Mouse (Mus musculus): Measurements from ENCODE around the gene Arhgap31.
"Not testable (repeated sequence)": the region's sequence is repeated elsewhere in the genome, so short reads cannot be mapped to it uniquely, and the experiment has no call there.

Arhgap31 gene

DNA sequence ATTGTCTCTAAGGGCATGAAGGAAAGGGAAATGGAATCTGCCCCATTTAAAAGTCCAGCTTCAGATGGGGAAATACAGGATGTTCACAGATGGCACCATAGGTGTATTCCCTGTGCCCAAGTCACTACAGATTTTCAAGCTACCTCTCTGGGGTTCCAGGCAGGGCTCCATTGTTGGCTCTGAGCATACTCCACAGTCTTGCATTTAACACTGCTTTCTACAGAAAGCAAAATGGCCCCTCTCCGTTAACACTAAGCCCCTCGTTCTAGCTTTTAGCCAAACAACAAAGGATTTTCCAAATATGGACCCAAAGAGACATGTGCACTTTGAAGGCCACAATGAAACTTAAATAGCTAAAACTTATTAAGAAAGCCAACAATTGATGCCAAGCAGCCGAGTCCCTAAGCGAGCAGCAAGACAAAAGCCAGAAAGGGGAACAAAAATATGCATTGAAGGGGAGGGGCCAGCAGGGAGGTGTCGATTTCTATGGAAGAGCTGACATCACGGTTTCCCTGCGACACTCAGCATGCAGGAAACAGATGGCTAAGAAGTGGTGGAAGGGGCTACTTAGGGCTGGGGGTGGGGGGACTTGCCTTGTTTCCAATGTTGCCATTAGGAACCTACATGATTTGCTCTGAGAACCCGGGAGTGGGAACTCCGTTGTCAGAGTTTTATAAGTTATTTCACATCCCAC is 11.4 kb downstream of the Arhgap31 start:
- ChIA-PET CTCF (interaction anchor here in 1 of 4 experiments (0.5 kb wide), 1 partner anchor 569 kb away, joined by 3 read pairs; no protein-coding TSS in a partner anchor), POLR2A (no interaction called here)

DNA sequence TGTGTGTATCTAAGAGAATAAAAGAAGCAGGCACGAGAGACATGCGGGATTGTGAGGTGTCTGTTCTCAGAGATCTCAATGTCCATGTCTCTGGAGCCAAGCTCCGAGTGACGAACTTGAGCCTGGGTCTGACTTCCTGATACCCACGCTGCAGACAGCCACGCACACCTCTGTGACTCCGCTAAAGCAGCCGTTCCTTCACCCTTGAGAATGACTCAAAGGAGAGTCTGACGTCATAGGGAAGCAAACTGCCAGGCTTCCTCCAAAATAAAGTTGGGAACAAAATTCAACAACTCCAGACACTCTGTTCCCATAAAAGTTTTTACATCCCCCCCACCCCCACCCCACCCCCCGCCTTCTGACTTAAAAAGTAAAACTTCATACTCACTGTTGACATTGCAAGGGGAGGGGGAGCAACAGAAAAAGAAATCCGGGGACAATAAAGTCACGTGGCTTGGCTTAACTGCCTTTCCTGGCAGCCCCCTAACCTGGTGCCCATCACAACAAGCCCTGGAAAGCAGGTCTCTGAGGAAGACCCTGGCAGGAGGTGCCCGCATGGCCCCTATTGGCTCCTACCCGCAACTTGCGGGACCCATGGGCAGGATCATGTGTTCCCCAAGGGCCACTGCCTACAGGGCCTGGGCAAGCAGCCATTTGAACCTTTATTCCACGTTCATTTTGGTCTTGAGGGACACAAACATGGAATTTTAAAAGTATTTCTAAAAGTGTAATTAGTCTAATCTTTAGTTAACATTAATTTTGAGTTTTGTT is 12.5 kb downstream of the Arhgap31 start:
- POLR2A ChIA-PET: interaction anchor here in 1 of 4 experiments (0.6 kb wide), 1 partner anchor 28 kb away, joined by 3 read pairs; no protein-coding TSS in a partner anchor
- CTCF ChIA-PET: no interaction called here

DNA sequence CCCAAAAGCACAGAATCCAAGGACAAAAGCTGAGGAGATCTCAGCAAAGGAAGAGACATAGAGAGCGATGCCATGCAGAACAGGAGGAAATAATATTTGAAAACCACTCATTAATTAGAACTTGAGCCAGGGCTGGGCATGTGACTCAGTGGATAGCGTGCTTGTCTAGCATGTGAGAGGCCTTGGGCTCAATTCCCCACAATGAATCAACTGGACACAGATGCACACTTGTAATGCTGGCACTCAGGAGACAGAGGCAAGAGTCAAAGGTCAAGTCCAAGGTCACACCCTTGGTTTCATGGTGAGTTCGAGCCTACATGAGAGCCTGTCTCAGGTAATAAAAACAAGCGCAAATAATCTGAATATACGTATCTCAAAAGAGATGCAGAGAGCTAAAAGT is 15.5 kb downstream of the Arhgap31 start:
- ChIA-PET CTCF (no interaction called here), POLR2A (no interaction called here)

DNA sequence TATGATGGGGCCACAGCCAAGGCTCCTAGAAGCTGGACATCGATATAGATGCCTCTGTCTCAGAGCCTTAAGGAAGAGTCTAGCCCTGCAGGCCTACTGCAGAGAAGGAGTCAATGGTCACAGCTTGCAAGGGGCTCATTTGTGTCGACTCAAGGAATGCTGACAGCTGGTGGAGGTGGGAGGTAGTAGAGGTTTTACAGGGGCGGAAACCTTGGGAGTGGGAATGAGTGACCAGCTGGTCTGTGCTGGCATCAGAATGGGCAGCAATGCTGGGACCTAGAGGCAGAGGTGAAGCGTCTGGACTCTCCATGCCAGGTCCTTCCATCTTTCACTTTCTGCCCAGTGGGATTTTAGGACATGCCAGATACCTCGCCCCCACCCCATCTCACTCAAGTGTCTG is 17.5 kb downstream of the Arhgap31 start:
- ChIA-PET POLR2A (no interaction called here), CTCF (no interaction called here)

DNA sequence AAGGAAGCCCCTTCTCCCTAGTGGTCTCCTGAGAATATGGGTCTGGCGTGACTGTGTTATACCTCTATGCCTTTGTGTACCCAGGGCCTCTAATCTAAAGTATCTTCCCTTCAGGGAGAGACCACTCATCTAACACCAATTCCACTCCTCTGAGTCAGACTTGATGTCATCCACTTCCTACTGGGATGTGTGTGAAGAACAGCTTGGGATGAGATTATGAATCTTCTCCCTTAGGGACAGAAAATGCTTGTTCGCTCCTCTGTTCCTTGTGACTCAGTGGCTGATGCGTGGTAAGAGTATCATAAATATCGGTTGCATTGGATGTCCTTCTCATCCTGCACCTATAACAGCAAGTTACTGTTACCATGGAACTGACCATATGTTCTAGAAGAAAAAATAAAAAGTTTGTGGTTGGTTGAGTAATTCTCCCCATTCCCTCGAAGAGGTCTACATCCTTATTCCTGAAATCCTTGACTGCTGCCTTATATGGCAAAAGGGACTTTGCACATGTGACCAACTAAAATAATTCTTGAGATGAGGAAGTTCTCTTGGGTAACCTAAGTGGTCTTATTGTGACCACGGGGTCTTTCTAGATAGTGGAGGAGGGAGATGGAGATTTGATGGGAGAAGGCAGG is 18.1 kb downstream of the Arhgap31 start:
- ChIA-PET CTCF (no interaction called here), POLR2A (no interaction called here)

DNA sequence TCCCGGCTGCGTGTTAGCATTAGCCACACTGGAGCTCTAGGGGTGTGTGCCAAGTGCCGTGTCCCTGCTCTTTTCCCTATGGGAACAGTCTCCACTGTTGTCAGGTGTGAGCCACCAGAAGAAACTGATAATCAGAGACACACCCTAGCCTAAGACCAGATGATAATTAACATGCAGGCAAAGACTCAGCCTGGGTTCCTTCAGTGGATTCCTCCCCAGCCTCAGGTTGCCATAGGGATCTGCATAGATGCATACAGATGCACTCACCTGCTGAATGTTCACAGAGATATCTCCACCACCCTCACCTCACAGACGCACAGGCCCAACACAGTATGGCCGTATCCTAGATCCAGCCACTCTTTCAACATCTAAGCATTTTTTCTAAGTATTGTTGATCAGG is 22.6 kb downstream of the Arhgap31 start:
- POLR2A ChIA-PET: no interaction called here
- CTCF ChIA-PET: no interaction called here

DNA sequence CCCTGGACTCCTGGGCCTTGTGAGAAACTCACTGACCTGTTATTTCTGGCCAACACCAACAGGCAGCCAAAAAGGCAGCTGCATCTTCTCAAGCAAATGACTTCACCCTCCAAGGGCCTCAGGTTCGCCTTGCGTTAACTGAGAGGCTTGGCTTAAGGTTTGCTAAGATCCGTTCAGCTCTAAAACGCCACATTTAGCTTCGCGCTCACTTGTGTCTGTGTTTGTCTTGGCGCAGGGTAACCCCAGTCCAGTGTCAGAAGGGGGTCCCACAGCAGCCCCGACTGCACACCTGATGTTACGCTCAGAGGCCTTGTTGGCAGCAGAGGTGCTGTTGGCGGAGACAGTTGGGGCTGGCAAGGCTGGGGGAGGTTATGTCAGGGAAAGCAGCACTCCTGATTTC is 23.3 kb downstream of the Arhgap31 start:
- ChIA-PET CTCF (interaction anchor here in 1 of 4 experiments (0.6 to 1.2 kb wide), 2 partner anchors 368 to 695 kb away, joined by 3 to 4 read pairs; no protein-coding TSS in a partner anchor), POLR2A (interaction anchor here in 1 of 4 experiments (0.5 kb wide), 1 partner anchor 1131 kb away, joined by 3 read pairs; no protein-coding TSS in a partner anchor)

DNA sequence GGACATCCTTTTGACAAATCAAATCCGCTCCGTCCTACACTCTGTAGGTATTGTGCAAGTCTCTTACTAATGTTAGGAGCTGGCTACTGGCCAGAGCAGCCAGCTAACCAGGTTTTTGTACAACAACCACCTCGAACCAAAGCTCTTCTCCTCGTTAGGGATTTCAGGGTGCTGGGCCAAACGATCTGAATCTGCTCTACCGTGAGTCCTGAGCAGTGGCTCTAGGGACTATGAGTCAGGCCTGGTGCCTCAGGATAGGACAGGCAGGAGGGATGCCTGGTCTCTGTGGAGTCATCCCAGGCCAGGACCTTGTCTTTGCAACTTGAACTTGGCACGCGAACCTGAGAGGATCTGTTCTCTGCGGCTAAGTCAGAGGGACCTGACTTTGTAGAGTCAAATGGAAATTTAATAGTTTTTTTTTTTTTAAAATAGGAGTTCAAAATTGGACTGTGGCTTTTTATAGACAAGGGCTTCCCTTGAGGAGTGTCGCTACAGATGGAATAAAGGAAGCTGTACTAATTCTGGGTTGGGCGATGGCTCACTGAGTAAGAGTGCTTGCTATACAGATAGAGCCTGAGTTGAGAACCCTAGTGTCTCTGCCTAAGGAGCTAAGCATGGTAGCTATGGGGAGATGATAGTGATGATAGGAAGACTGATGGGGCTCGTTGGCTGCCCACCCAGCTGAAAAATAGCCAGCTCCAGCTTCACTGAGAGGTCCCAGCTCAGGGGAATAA is 24.4 kb downstream of the Arhgap31 start:
- ChIA-PET CTCF (interaction anchor here in 2 of 4 experiments (0.6 to 1.2 kb wide), 3 partner anchors 109 to 693 kb away, joined by 3 to 4 read pairs (median 3); no protein-coding TSS in a partner anchor), POLR2A (interaction anchor here in 1 of 4 experiments (0.6 kb wide), 1 partner anchor 347 kb away, joined by 4 read pairs; no protein-coding TSS in a partner anchor)

DNA sequence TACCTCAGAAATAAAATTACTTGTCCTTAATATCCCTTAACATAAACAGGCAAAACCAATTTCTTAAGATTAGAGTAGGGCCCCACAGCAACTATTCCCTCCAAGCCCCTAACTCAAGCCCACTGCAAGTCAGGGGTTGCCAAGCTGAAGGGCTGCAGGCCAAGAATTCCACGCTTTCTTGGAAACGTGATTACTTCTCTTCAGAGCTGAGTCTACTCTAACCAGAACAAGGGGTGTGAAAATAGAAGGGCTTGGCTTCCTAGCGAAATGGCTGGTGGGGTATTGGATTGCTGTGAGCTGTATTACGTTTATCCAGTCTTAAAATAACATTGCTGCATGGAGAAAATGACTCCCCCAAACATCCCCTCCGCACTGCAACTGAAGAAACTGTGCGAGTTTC is 25.4 kb downstream of the Arhgap31 start:
- POLR2A ChIA-PET: no interaction called here
- CTCF ChIA-PET: no interaction called here

DNA sequence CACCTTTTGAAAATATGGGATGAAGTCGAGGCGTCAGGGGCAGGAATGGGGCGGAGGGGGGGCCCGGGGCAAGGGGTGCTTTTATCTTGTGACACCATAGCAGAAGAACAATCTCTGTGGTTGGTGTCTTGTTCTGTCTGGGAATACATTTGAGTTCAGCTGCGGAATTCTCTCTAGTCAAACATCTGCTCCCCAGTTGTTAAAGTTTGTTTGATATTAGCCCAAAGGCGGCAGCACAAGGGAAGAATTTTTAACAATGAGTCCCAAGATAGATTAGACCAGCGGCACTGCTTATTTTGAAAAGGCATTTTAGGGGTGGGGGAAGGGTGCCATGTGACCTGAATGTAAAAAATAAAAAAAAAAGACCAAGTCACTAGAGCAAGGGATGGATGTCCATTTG is 30.0 kb downstream of the Arhgap31 start:
- ChIA-PET CTCF (interaction anchor here in 1 of 4 experiments (0.6 kb wide), 1 partner anchor 87 kb away, joined by 3 read pairs; no protein-coding TSS in a partner anchor), POLR2A (no interaction called here)

DNA sequence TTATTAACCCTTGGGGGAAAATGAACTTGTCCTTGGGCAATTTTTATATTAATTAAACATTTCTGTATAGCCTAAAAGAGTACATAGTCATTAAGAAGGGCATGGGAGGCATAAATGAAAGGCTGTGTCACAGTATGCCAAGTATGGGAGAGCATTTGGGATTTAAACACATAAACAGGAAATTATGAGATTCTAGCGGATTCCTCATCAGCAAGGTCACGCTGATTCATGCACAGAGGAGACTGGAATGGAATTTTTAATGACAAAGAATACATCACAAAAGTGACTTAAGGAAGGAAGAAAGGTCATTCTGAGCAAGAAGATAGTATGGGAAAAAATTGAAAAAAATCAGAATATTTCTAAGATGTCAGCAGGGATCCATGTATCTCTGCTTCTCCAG is 31.8 kb downstream of the Arhgap31 start:
- CTCF ChIA-PET: no interaction called here
- POLR2A ChIA-PET: no interaction called here

DNA sequence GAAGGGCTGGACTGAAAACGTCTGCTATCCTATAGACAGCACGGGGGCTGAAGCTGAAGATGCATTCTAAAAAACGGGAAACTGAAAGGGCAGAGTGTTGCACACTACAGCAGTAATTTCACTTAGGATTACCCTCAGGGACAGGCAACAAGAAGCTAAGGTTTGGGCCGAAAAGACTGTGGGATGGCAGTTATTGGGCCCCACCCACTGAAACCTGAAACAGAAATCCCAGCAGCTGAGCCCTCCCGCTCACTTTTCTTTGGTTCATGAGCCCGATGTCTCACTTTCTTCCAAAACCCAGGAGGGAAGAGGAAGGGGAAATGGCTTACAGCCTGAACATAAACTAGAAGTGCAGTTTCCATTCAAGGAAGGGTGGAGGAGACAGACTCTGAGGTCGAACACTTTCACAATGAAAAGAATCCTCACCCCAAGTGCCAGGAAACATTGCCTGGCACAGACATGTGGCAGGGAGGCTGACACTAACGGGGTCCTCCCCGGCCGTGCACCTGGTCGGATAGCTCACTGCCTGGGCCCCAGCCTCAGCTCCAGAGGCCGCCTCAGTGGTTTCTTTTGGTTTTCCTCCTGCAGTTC is 33.5 kb downstream of the Arhgap31 start:
- POLR2A ChIA-PET: interaction anchor here in 1 of 4 experiments (0.5 kb wide), 2 partner anchors 81 to 375 kb away, joined by 3 read pairs; no protein-coding TSS in a partner anchor
- CTCF ChIA-PET: interaction anchor here in 3 of 4 experiments (0.7 to 1.4 kb wide), 3 partner anchors 12 to 63 kb away, joined by 3 to 4 read pairs (median 3); partner anchors contain the start of gene B4galt4 (in 1 of the 3)

DNA sequence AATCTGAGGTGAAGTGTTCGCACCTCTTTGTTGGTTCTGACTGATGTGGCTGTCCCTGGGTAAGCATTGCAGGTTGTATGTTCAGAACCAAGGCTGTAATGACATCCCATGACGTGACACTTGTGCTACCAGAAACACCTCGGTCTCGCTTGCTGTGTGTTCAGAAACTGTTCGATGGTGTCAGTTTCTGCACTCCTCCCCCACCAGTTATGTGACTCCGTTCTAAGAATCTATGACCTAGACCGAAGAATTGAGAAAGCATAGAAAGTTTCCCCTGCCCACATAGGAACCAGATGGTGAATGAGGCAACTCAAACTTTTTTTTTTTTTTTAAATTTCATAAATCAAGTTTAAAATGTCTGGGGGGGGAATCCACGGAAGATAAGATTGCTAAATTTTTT is 34.2 kb downstream of the Arhgap31 start:
- CTCF ChIA-PET: interaction anchor here in 2 of 4 experiments (0.7 to 1.4 kb wide), 2 partner anchors 13 to 47 kb away, joined by 3 to 4 read pairs; no protein-coding TSS in a partner anchor
- POLR2A ChIA-PET: interaction anchor here in 1 of 4 experiments (0.5 kb wide), 1 partner anchor 81 kb away, joined by 3 read pairs; no protein-coding TSS in a partner anchor

DNA sequence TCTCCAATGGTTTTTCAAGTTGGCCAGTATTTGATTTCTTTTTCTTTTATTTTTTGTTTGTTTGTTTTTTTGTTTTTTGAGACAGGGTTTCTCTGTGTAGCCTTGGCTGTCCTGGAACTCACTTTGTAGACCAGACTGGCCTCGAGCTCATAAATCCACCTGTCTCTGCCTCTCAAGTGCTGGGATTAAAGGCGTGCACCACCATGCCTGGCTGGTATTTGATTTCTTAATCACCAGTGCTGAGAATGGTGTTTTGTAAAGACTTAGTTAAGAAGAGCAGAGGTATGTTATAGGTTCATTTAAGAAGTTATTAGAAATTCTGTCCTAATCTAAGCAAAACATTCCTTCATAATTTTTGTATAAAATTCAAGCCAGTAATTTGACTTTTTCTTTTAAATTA is 35.1 kb downstream of the Arhgap31 start:
- POLR2A ChIA-PET: interaction anchor here in 1 of 4 experiments (0.5 kb wide), 1 partner anchor 69 kb away, joined by 4 read pairs; no protein-coding TSS in a partner anchor
- CTCF ChIA-PET: not testable (repeated sequence)

DNA sequence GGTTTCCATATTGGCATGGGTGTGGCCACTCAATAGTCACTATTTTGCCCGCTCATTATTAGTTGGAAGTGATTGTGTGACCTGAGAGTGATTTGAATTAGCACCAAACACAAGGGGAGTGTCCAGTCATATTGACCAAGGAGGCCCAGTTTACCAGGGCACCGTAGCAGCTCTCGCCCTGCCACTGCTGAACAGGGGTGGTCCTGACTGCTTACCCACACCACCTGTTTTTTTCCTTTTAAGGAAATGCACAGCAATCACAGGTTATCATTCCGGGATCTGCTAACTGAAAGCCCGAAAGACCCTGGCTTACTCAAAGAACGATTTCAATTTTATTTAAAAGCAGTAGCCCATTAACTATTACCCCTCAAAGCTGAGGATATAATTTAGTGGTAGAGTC is 35.9 kb downstream of the Arhgap31 start:
- ChIA-PET POLR2A (interaction anchor here in 1 of 4 experiments (0.7 kb wide), 1 partner anchor 78 kb away, joined by 3 read pairs; no protein-coding TSS in a partner anchor), CTCF (no interaction called here)

DNA sequence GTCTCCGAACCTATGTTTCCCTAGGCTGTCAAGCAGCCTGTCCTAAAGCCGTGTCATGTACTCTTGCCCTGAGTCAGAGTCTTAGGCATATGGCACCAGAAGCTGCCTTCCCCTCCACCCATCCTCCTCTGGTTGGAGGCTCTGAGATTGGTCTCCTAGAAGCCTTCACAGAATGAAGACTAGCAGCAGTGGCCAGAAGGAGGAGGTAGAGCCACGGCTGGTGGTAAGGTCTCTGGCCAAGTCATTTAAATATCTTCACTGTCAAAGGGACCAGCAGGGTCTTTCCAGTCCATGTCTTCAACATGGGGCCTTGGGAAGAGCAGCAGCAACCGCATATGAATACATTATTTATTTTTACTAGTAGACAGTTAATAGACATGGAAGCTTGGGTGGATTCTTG is 36.4 kb downstream of the Arhgap31 start:
- CTCF ChIA-PET: interaction anchor here in 1 of 4 experiments (0.5 kb wide), 1 partner anchor 17 kb away, joined by 3 read pairs; no protein-coding TSS in a partner anchor
- POLR2A ChIA-PET: no interaction called here

DNA sequence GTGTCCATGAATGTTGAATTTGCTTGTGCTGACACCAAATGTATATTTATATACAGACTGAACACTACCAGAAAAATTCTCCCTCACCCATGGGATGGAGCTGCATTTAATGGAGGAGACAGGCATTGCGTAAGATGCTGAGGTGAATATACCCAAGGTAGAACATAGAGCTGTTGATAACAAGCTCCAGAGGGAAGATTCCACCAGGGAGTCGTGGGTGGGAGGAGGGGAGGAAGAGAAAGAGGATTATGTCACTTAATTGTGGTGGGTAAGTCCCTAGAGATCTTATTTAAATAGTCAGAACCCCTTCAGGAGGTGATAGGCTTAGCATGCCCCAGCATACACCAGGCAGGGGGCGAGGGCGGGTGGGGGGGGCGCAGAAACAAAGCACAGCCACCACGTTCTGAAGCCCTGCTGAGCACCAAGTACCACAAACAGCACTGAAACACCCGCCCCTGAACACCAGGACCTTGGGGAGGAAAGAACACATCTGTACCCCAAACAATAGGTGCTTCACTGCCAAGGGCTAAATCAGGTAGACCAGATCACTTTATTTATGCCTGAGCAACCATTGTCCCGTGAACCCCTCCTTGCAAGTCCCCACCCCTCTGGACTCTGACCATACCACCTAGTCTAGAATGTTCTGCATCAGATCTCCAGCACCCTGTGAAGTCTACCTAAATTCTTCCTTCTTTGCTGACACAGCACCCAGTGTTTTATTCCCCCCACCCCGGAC is 37.3 kb downstream of the Arhgap31 start:
- CTCF ChIA-PET: interaction anchor here in 1 of 4 experiments (0.5 kb wide), 1 partner anchor 16 kb away, joined by 3 read pairs; no protein-coding TSS in a partner anchor
- POLR2A ChIA-PET: no interaction called here

DNA sequence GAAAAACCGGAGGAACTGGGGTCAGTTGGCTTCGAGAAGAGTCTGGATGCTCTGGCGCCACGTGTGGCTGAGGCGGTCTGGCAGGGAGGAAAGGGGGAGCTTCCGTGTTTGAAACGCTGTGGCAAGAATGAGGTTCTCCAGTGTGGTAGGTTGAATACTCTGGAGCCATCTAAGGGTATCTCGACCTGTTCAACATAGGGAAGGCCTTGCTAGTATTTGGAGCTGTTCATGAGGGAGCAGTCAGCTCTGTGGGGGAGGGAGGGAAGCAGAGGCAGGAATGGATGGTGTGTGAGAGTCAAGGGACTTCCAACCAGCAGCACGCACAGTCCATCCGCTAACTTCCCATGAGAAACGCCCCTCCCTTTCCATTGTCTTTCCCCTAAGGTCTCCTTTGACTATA is 38.2 kb downstream of the Arhgap31 start:
- ChIA-PET POLR2A (no interaction called here), CTCF (no interaction called here)
